Mouse (Mus musculus) limb, embryonic 14.5 days (tissue): Measurements from ENCODE around the gene Gm15517. TPM values are rescaled to one million over a fixed set of nuclear protein-coding genes. Genes with fewer than 3 reads are reported as not detected.

ENCODE experiments used
- ATAC-seq: fragments of 200-750 bp; cut with Nextera tagmentation; 2 replicates; pipeline ENCODE4 v1.8.0; 2017; ENCODE audit warnings: low read depth, moderate number of reproducible peaks, moderate TSS enrichment; ENCODE audit not compliant: low FRiP score
- DNase-seq: peaks from one replicate; pipeline ENCODE4 v3.0.0-alpha.2; 2015; ENCODE audit warnings: low spot score
- H3K27ac ChIP-seq: fragments of 300-500 bp; sonication (generic); replicated peaks from 2 replicates; pipeline ENCODE4 v1.5.1; 2014; ENCODE audit warnings: low read depth, mild to moderate bottlenecking, low read length, moderate library complexity, mixed read lengths
- H3K27me3 ChIP-seq: fragments of 300-500 bp; sonication (generic); 2 replicates; pipeline ENCODE4 v1.6.1; 2014; ENCODE audit warnings: low read length, mixed read lengths; ENCODE audit not compliant: control insufficient read depth, insufficient read depth
- H3K36me3 ChIP-seq: fragments of 300-500 bp; sonication (generic); 2 replicates; pipeline ENCODE4 v1.6.1; 2014; ENCODE audit warnings: mild to moderate bottlenecking, low read length, moderate library complexity, mixed read lengths; ENCODE audit not compliant: control insufficient read depth, insufficient read depth
- H3K4me1 ChIP-seq: fragments of 300-500 bp; sonication (generic); 2 replicates; pipeline ENCODE4 v1.6.1; 2014; ENCODE audit warnings: antibody characterized with exemption, low read length, mixed read lengths; ENCODE audit not compliant: control insufficient read depth, insufficient read depth
- H3K4me2 ChIP-seq: fragments of 300-500 bp; sonication (generic); replicated peaks from 2 replicates; pipeline ENCODE4 v1.6.1; 2014; ENCODE audit warnings: low read depth, mild to moderate bottlenecking, low read length, moderate library complexity; ENCODE audit not compliant: severe bottlenecking
- H3K4me3 ChIP-seq: fragments of 300-500 bp; sonication (generic); replicated peaks from 2 replicates; pipeline ENCODE4 v1.5.1; 2014; ENCODE audit warnings: low read length
- H3K9ac ChIP-seq: fragments of 300-500 bp; sonication (generic); 2 replicates; pipeline ENCODE4 v1.6.1; 2014; ENCODE audit warnings: mild to moderate bottlenecking, low read depth, low read length, moderate library complexity; ENCODE audit not compliant: severe bottlenecking
- H3K9me3 ChIP-seq: fragments of 300-500 bp; sonication (generic); 2 replicates; pipeline ENCODE4 v1.6.1; 2016; ENCODE audit warnings: low read length; ENCODE audit not compliant: control insufficient read depth
- POLR2A ChIP-seq: fragments of 200-500 bp; IDR thresholded peaks from 2 replicates; pipeline ENCODE4 v1.8.0; 2012; ENCODE audit warnings: inconsistent platforms, mild to moderate bottlenecking, moderate library complexity, borderline replicate concordance; ENCODE audit not compliant: insufficient read depth, insufficient read length; ENCODE audit errors: extremely low read depth
- WGBS: fragments of 180-500 bp; shearing (Covaris S2); extraction: QIAGEN DNeasy Blood & Tissue Kit; methylation state at CpG from one replicate; pipeline ENCODE4 v1.1.7; 2014; 5-methylcytosine and 5-hydroxymethylcytosine counted together
- polyA plus RNA-seq, 2 experiments: library from polyadenylated mRNA; depleted of rRNA in 1 of 2; stranded (reverse) in 1 of 2; unstranded in 1 of 2; fragments of >200 nt; fragmentation: Nextera tagmentation in 1 of 2; extraction: Ambion mirVana in 1 of 2; gene quantifications; 2 replicates each; pipeline versions ENCODE4 v1.2.1 to v1.2.3; 2012 to 2014

Gm15517 gene
- polyA plus RNA-seq, 2 experiments: not detected

- no peak overlapping the region for H3K4me3 ChIP-seq
- no peak overlapping the region for H3K4me2 ChIP-seq
- no peak overlapping the region for H3K9ac ChIP-seq
- H3K36me3 ChIP-seq: no peaks in the 10 kb centered on the region
- no peak for TF ChIP-seq POLR2A
- H3K27ac ChIP-seq: no peak overlapping the region
- WGBS: 46% methylated on average over 2 of the region's 2 CpGs
- no peaks in the 10 kb centered on the region for H3K4me1 ChIP-seq
- no peak for DNase-seq
- no peak for ATAC-seq
- no peaks in the 10 kb centered on the region for H3K27me3 ChIP-seq
- H3K9me3 ChIP-seq: no peaks in the 10 kb centered on the region
These were observed 21.3 kb upstream of the Gm15517 start for GRCm38 (mm10) chr7:44239913-44240312.

DNA sequence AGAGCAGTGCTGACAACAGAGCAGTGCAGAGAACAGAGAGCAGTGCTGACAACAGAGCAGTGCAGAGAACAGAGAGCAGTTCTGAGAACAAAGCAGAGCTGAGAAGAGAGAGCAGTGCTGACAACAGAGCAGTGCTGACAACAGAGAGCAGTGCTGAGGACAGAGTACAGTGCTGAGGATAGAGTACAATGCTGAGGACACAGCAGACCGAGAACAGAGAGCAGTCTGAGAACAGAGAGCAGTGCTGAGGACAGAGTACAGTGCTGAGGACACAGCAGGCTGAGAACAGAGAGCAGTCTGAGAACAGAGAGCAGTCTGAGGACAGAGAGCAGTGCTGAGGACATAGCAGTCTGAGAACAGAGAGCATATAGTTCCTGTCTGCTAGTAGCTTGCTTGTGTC is 20.5 kb upstream of the Gm15517 start:
- no peak overlapping the region for H3K27ac ChIP-seq
- no peaks in the 10 kb centered on the region for H3K36me3 ChIP-seq
- ATAC-seq (no peak), DNase-seq (no peak)
- no peaks in the 10 kb centered on the region for H3K27me3 ChIP-seq
- H3K4me2 ChIP-seq: no peak overlapping the region
- peaks cover 6% of the 10 kb centered on the region; the same call in 1 of the 2 replicates for H3K4me1 ChIP-seq
- no peak overlapping the region for H3K9ac ChIP-seq
- no peak for TF ChIP-seq POLR2A
- H3K4me3 ChIP-seq: no peak overlapping the region
- H3K9me3 ChIP-seq: no peaks in the 10 kb centered on the region
- 45% methylated on average over 1 of the region's 1 CpGs for WGBS

DNA sequence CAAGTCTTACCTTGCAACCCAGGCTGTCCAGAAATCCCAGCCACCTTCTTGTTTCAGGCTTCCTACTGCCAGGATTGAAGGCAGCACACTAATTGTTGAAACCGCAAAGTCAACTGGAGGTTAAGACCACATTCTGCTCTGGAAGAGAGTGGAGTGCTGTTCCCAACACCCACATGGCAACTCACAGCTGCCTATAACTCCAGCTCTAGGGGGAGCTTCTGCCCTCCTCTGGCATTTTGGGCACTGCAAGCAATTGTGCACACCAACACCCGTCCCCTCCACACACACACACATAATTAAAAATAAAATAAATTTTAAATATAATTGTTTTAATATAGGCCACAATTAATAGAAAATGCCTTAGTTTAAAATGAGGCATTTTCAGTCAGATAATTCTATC is 20.1 kb upstream of the Gm15517 start:
- no peak overlapping the region for H3K4me3 ChIP-seq
- H3K4me2 ChIP-seq: no peak overlapping the region
- ATAC-seq: no peak
- no peak for TF ChIP-seq POLR2A
- no peaks in the 10 kb centered on the region for H3K36me3 ChIP-seq
- H3K27ac ChIP-seq: no peak overlapping the region
- no peaks in the 10 kb centered on the region for H3K27me3 ChIP-seq
- H3K4me1 ChIP-seq: peaks cover 6% of the 10 kb centered on the region; the same call in 1 of the 2 replicates
- no peak overlapping the region for H3K9ac ChIP-seq
- no peak for DNase-seq
- 49% methylated on average over 2 of the region's 2 CpGs for WGBS
- no peaks in the 10 kb centered on the region for H3K9me3 ChIP-seq

GRCm38 (mm10) chr7:44244080-44244479 is 17.2 kb upstream of the Gm15517 start:
- Histone ChIP-seq H3K4me1 (peaks cover 11% of the 10 kb centered on the region; the same call in 1 of the 2 replicates), H3K27ac (no peak overlapping the region), H3K4me2 (no peak overlapping the region), H3K36me3 (peaks cover 12% of the 10 kb centered on the region), H3K9ac (no peak overlapping the region), H3K9me3 (no peaks in the 10 kb centered on the region), H3K4me3 (no peak overlapping the region), H3K27me3 (no peaks in the 10 kb centered on the region)
- TF ChIP-seq POLR2A: no peak
- WGBS: 70% methylated on average over 1 of the region's 1 CpGs
- ATAC-seq (no peak), DNase-seq (no peak)

GRCm38 (mm10) chr7:44246055-44246983 is 14.9 kb upstream of the Gm15517 start, which contains the start of the genes 1700028J19Rik and 2410002F23Rik:
Gene 1700028J19Rik, minus strand, starts transcription at chr7:44246695.
Gene 2410002F23Rik, plus strand, starts transcription at chr7:44246722.
- 3% methylated on average over 61 of the region's 62 CpGs for WGBS

More at GRCm38 (mm10) chr7:44246055-44246983, 14.9 kb upstream of the Gm15517 start, which contains the start of the genes 1700028J19Rik and 2410002F23Rik:
- Histone ChIP-seq H3K4me3 (peak within 1 kb of the TSS; percentile 83), H3K4me2 (peak within 1 kb of the TSS; percentile 73), H3K9ac (peak within 1 kb of the TSS; percentile 91), H3K4me1 (peaks cover 11% of the 10 kb centered on the region; the same call in 1 of the 2 replicates), H3K27ac (peak within 1 kb of the TSS; percentile 96), H3K36me3 (peaks cover 34% of the 10 kb centered on the region), H3K9me3 (no peaks in the 10 kb centered on the region), H3K27me3 (no peaks in the 10 kb centered on the region)
- peak; percentile 95 for DNase-seq
- peak; percentile 99 for TF ChIP-seq POLR2A
- peak; percentile 93 for ATAC-seq
